Mouse (Mus musculus) heart, embryonic 15.5 days (tissue): Measurements from ENCODE around the gene Rab6a. TPM values are rescaled to one million over a fixed set of nuclear protein-coding genes. Genes with fewer than 3 reads are reported as not detected.

Experiments
- ATAC-seq: fragments of 200-750 bp; cut with Nextera tagmentation; replicated peaks from 2 replicates; pipeline ENCODE4 v1.8.0; 2017; ENCODE audit warnings: low read depth, moderate TSS enrichment; ENCODE audit not compliant: insufficient number of reproducible peaks, insufficient read depth, low FRiP score
- H3K27ac ChIP-seq: fragments of 300-500 bp; sonication (generic); 2 replicates; pipeline ENCODE4 v1.5.1; 2015; ENCODE audit warnings: mild to moderate bottlenecking, inconsistent platforms
- H3K27me3 ChIP-seq: fragments of 300-500 bp; sonication (generic); 2 replicates; pipeline ENCODE4 v1.6.1; 2015; ENCODE audit warnings: inconsistent platforms
- H3K36me3 ChIP-seq: fragments of 300-500 bp; sonication (generic); 2 replicates; pipeline ENCODE4 v1.6.1; 2015; ENCODE audit warnings: mild to moderate bottlenecking, inconsistent platforms
- H3K4me1 ChIP-seq: fragments of 300-500 bp; sonication (generic); replicated peaks from 2 replicates; pipeline ENCODE4 v1.6.1; 2015; ENCODE audit warnings: inconsistent platforms
- H3K4me2 ChIP-seq: fragments of 300-500 bp; sonication (generic); 2 replicates; pipeline ENCODE4 v1.6.1; 2015; ENCODE audit warnings: inconsistent platforms, mild to moderate bottlenecking, moderate library complexity
- H3K4me3 ChIP-seq: fragments of 300-500 bp; sonication (generic); 2 replicates; pipeline ENCODE4 v1.5.1; 2015; ENCODE audit warnings: mild to moderate bottlenecking, inconsistent platforms
- H3K9ac ChIP-seq: fragments of 300-500 bp; sonication (generic); 2 replicates; pipeline ENCODE4 v1.6.1; 2015; ENCODE audit warnings: mild to moderate bottlenecking, inconsistent platforms
- H3K9me3 ChIP-seq: fragments of 300-500 bp; sonication (generic); replicated peaks from 2 replicates; pipeline ENCODE4 v1.6.1; 2016; ENCODE audit warnings: inconsistent platforms
- WGBS: fragments of 180-500 bp; shearing (Covaris S2); methylation state at CpG from one replicate; pipeline ENCODE4 v1.1.7; 2015; ENCODE audit warnings: mixed read lengths; 5-methylcytosine and 5-hydroxymethylcytosine counted together
- polyA plus RNA-seq: library from polyadenylated mRNA; unstranded; fragments of >200 nt; fragmentation: Nextera tagmentation; extraction: Ambion mirVana; gene quantifications from 2 replicates; pipeline ENCODE4 v1.2.1, GENCODE M21; 2015

Gene Rab6a
- polyA plus RNA-seq, 1 experiment from 2014 or later, result 85.5 TPM

- WGBS, result 65% methylated on average over 3 of the region's 3 CpGs
- Histone ChIP-seq H3K36me3 (peaks cover 3% of the 10 kb centered on the region), H3K4me3 (no peak overlapping the region), H3K4me2 (no peak overlapping the region), H3K27ac (no peak overlapping the region), H3K4me1 (no peaks in the 10 kb centered on the region), H3K9ac (no peak overlapping the region), H3K27me3 (no peaks in the 10 kb centered on the region), H3K9me3 (no peaks in the 10 kb centered on the region)
- no peak for ATAC-seq
Measured at GRCm38 (mm10) chr7:100624538-100624937, 17.3 kb downstream of the Rab6a start.

GRCm38 (mm10) chr7:100637657-100638056, 30.4 kb downstream of the Rab6a start:
- no peak for ATAC-seq
- H3K9ac ChIP-seq, result no peak overlapping the region
- H3K36me3 ChIP-seq, result peaks cover 24% of the 10 kb centered on the region
- no peaks in the 10 kb centered on the region for H3K9me3 ChIP-seq
- WGBS, result 0% methylated on average over 1 of the region's 1 CpGs
- no peaks in the 10 kb centered on the region for H3K27me3 ChIP-seq
- no peaks in the 10 kb centered on the region for H3K4me1 ChIP-seq
- H3K4me3 ChIP-seq, result no peak overlapping the region
- H3K27ac ChIP-seq, result no peak overlapping the region
- H3K4me2 ChIP-seq, result no peak overlapping the region

- no peak for ATAC-seq
- 91% methylated on average over 4 of the region's 4 CpGs for WGBS
- Histone ChIP-seq H3K4me2 (no peak overlapping the region), H3K4me3 (no peak overlapping the region), H3K27me3 (no peaks in the 10 kb centered on the region), H3K27ac (no peak overlapping the region), H3K9ac (no peak overlapping the region), H3K9me3 (no peaks in the 10 kb centered on the region), H3K4me1 (no peaks in the 10 kb centered on the region), H3K36me3 (peaks cover 17% of the 10 kb centered on the region)
Measured at GRCm38 (mm10) chr7:100642413-100642812, 35.2 kb downstream of the Rab6a start.

GRCm38 (mm10) chr7:100645147-100645546, 37.9 kb downstream of the Rab6a start:
- no peak overlapping the region for H3K4me2 ChIP-seq

GRCm38 (mm10) chr7:100649095-100649494, 41.9 kb downstream of the Rab6a start:
- Histone ChIP-seq H3K4me3 (no peak overlapping the region), H3K4me2 (no peak overlapping the region), H3K9me3 (no peaks in the 10 kb centered on the region), H3K27ac (no peak overlapping the region), H3K36me3 (no peaks in the 10 kb centered on the region), H3K4me1 (no peaks in the 10 kb centered on the region), H3K27me3 (no peaks in the 10 kb centered on the region), H3K9ac (no peak overlapping the region)
- 68% methylated on average over 4 of the region's 4 CpGs for WGBS
- no peak for ATAC-seq

More at GRCm38 (mm10) chr7:100645147-100645546, 37.9 kb downstream of the Rab6a start:
- H3K9me3 ChIP-seq, result no peaks in the 10 kb centered on the region
- 25% methylated on average over 3 of the region's 3 CpGs for WGBS
- ATAC-seq, result no peak
- H3K4me3 ChIP-seq, result no peak overlapping the region
- H3K27me3 ChIP-seq, result no peaks in the 10 kb centered on the region
- no peak overlapping the region for H3K27ac ChIP-seq
- peaks cover 10% of the 10 kb centered on the region; the same call in 1 of the 2 replicates for H3K36me3 ChIP-seq
- no peaks in the 10 kb centered on the region for H3K4me1 ChIP-seq
- H3K9ac ChIP-seq, result no peak overlapping the region

- 84% methylated on average over 8 of the region's 8 CpGs for WGBS
- no peaks in the 10 kb centered on the region for H3K27me3 ChIP-seq
- H3K36me3 ChIP-seq, result no peaks in the 10 kb centered on the region
- H3K9ac ChIP-seq, result no peak overlapping the region
- no peak overlapping the region for H3K4me3 ChIP-seq
- no peak for ATAC-seq
- H3K4me1 ChIP-seq, result no peaks in the 10 kb centered on the region
- H3K4me2 ChIP-seq, result no peak overlapping the region
- H3K27ac ChIP-seq, result no peak overlapping the region
- H3K9me3 ChIP-seq, result no peaks in the 10 kb centered on the region
Measured at GRCm38 (mm10) chr7:100649826-100650225, 42.6 kb downstream of the Rab6a start.

GRCm38 (mm10) chr7:100650421-100650820, 43.2 kb downstream of the Rab6a start:
- 85% methylated on average over 6 of the region's 6 CpGs for WGBS
- no peaks in the 10 kb centered on the region for H3K36me3 ChIP-seq
- no peak for ATAC-seq
- H3K27ac ChIP-seq, result no peak overlapping the region
- H3K27me3 ChIP-seq, result no peaks in the 10 kb centered on the region
- H3K4me1 ChIP-seq, result no peaks in the 10 kb centered on the region
- H3K9me3 ChIP-seq, result no peaks in the 10 kb centered on the region
- no peak overlapping the region for H3K9ac ChIP-seq
- no peak overlapping the region for H3K4me2 ChIP-seq
- H3K4me3 ChIP-seq, result no peak overlapping the region

- Histone ChIP-seq H3K27me3 (no peaks in the 10 kb centered on the region), H3K27ac (no peak overlapping the region), H3K9ac (no peak overlapping the region), H3K4me2 (no peak overlapping the region), H3K9me3 (no peaks in the 10 kb centered on the region), H3K4me1 (no peaks in the 10 kb centered on the region), H3K36me3 (no peaks in the 10 kb centered on the region), H3K4me3 (no peak overlapping the region)
- no peak for ATAC-seq
- 54% methylated on average over 4 of the region's 4 CpGs for WGBS
Measured at GRCm38 (mm10) chr7:100651011-100651410, 43.8 kb downstream of the Rab6a start.

- no peak overlapping the region for H3K9ac ChIP-seq
- no peaks in the 10 kb centered on the region for H3K9me3 ChIP-seq
- WGBS, result 81% methylated on average over 9 of the region's 9 CpGs
- no peak overlapping the region for H3K4me2 ChIP-seq
- H3K4me1 ChIP-seq, result 0 out of 2 replicates have a peak, but pooled peaks cover 2% of the 10 kb centered on the region
- no peaks in the 10 kb centered on the region for H3K27me3 ChIP-seq
- H3K27ac ChIP-seq, result no peak overlapping the region
- no peak for ATAC-seq
- no peak overlapping the region for H3K4me3 ChIP-seq
- no peaks in the 10 kb centered on the region for H3K36me3 ChIP-seq
Measured at GRCm38 (mm10) chr7:100653480-100654266, 46.5 kb downstream of the Rab6a start.

- 83% methylated on average over 8 of the region's 8 CpGs for WGBS
- no peaks in the 10 kb centered on the region for H3K27me3 ChIP-seq
- H3K4me1 ChIP-seq, result 0 out of 2 replicates have a peak, but pooled peaks cover 2% of the 10 kb centered on the region
- H3K9ac ChIP-seq, result no peak overlapping the region
- no peaks in the 10 kb centered on the region for H3K9me3 ChIP-seq
- ATAC-seq, result no peak
- no peak overlapping the region for H3K27ac ChIP-seq
- no peak overlapping the region for H3K4me2 ChIP-seq
- no peak overlapping the region for H3K4me3 ChIP-seq
- no peaks in the 10 kb centered on the region for H3K36me3 ChIP-seq
Measured at GRCm38 (mm10) chr7:100654441-100654840, 47.2 kb downstream of the Rab6a start.

- Histone ChIP-seq H3K4me1 (0 out of 2 replicates have a peak, but pooled peaks cover 2% of the 10 kb centered on the region), H3K36me3 (no peaks in the 10 kb centered on the region), H3K4me2 (no peak overlapping the region), H3K27me3 (no peaks in the 10 kb centered on the region), H3K4me3 (no peak overlapping the region), H3K27ac (no peak overlapping the region), H3K9ac (no peak overlapping the region), H3K9me3 (no peaks in the 10 kb centered on the region)
- ATAC-seq, result no peak
- whole genome bisulfite sequencing, result 43% methylated on average over 5 of the region's 5 CpGs
Measured at GRCm38 (mm10) chr7:100656739-100657138, 49.5 kb downstream of the Rab6a start.

- Histone ChIP-seq H3K27ac (no peak overlapping the region), H3K4me2 (peak overlapping the region; percentile 30; the same call in 1 of the 2 replicates), H3K9ac (no peak overlapping the region), H3K9me3 (no peaks in the 10 kb centered on the region), H3K4me3 (peak overlapping the region; percentile 19), H3K36me3 (no peaks in the 10 kb centered on the region), H3K4me1 (peaks cover 5% of the 10 kb centered on the region), H3K27me3 (no peaks in the 10 kb centered on the region)
- no peak for ATAC-seq
- 28% methylated on average over 18 of the region's 18 CpGs for WGBS
Measured at GRCm38 (mm10) chr7:100658093-100658578, 50.9 kb downstream of the Rab6a start.
